Mouse (Mus musculus) granulocyte monocyte progenitor cell, adult 5-6 weeks (primary cell): ENCODE measurements around the gene 2610507B11Rik. TPM values are rescaled to one million over a fixed set of nuclear protein-coding genes. Genes with fewer than 3 reads are reported as not detected.
"Not testable (repeated sequence)": the region's sequence is repeated elsewhere in the genome, so short reads cannot be mapped to it uniquely, and the experiment has no call there.

Source experiments
- ATAC-seq: replicated peaks from 2 replicates; pipeline ENCODE4 v1.8.0; 2016; ENCODE audit warnings: mild to moderate bottlenecking, moderate TSS enrichment, inconsistent platforms; ENCODE audit not compliant: poor library complexity, severe bottlenecking
- total RNA-seq, 2 experiments: library from RNA; stranded (forward) in 1 of 2; stranded (reverse) in 1 of 2; fragments of 200-712, 200-1000 nt in 1 of 2; fragments of >200 nt in 1 of 2; fragmentation: Nextera tagmentation in 1 of 2; gene quantifications; 2 replicates each; pipeline ENCODE4 v1.2.3; 2014 to 2017

The 2610507B11Rik gene
- 67.9 and 73.6 TPM in 2 replicates for total RNA-seq (2014; fragmentation: Nextera tagmentation)
- total RNA-seq (2017): 70.6 and 76.0 TPM in 2 replicates

DNA sequence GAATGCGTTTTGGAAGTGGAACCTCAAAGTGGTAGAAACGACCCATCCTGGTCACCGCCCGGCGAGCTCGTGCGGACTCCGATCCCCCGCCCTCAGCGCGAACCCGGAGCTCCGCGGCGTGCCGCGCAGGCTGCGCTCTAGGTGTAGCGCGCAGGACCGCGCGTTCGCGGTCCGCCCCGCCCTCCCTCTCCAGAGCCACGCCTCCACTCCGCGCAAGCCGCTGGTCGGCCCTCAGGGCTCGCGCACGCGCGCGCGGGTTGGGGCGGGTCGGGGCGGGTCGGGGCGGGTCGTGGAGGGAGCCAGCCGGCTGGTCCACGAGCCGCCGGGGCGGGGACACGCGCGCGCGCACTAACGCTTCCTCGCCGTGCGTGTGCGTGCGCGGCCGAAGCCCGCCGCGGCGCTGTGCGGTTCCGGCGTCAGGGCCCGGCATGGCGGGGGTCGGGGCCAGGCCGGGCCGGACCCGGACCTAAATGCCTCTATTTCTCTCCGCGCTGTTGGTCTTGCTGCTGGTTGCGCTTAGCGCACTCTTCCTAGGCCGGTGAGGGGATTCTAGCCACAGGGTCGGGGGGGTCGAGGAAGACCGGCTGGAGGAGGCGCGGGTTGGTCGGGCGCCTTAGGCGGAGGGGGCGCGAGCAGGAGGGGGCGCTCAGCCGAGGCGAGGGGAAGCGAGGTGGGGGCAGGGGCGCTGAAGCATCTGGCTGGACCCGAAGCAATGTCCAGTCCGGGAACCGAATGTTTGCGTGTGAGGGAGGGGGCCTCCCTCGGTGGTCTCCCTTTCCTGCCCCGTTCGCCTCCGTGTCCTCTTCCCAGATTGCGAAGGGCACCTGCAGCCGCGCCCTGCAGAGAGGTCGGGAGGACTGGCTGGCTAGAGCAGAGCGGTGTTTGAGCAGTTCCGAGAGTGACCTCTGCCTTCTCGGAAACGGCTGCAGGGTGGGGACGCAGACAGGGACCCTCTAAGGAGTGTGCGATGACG lies at the start of gene 2610507B11Rik:
TSS of gene 2610507B11Rik (plus strand) at position 373 of the 973 bp plus-strand sequence.
- ATAC-seq: peak; percentile 90

DNA sequence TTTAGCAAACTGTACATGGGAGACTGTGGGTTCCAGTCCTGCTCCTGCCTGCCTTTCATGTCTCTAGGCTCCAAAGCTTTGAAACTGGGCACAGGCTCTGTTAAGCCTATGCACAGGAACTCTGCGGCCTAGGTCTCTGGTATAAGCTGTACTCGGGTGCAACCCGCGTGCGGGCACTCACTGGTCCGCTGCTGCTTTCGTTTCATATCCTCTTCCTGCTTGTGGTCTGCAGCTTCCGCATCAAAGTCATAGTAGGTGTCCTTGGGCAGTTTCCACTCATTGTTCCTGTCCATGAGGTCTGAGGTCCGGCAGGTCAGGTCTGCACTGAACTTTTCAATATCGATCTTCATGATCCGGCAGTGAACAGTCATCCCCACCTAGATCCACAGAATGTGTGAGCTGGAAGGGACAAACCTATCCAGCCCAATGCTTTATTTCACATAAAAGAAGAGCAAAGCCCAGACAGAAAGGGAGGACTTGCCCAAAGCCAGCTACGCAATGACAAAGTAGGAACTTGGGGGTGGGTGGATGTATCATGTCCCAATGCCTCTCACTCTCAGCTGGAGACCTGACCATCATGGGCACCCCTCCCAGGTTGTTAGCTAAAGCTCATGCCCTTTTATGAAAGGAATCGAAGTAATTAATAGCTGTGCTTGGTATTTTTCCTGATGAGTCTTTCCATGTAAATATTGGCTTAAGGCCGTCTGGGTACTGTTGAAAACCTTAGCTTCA lies 48.3 kb upstream of the 2610507B11Rik start:
- peak; percentile 97 for ATAC-seq

DNA sequence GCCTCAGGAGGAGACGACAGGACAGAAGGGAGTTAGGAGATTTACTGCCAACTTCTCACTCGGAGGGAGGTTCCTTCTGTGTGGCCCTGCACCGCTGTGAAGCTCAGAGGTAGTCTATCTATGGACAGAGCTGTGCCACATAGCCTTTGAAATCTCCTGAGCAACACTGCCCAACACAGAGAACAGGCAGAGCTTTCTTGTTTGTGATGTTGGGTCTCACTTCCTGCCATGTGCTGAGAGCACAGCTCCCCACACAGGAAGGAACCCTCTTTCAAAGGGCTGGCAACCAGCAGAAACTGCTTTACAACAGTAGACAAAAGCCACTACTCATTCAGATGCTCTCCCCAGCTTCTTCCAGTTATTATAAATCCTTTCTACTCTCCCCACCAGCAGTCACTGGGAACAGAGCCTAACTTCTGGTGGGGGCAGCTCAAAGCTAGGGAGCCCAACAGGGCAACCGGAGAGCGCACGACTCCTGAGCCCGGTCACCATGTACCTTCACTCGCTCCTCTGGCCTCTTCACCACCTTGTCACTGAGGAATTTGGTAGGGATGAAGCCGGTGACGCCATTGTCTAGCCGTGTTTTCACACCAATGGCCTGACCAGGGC lies 45.7 kb upstream of the 2610507B11Rik start:
- no peak for ATAC-seq

DNA sequence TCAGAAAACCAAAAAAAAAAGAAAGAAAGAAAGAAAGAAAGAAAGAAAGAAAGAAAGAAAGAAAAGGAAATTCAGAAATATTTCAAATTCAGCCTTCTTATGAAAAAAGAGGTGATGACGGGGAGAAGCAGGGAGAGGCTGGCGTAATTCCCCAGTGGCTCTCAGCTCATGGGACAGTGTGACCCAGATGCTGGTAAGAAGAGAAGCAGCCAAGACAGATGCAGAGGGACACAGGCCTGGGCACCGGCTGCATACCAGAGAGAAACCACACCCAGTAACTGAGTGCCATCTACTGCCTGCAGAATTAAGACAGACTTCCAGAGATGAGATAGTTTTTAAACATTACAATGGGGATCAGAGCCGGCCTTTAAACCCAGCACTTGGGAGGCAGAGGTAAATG lies 38.0 kb upstream of the 2610507B11Rik start:
- ATAC-seq: no peak

DNA sequence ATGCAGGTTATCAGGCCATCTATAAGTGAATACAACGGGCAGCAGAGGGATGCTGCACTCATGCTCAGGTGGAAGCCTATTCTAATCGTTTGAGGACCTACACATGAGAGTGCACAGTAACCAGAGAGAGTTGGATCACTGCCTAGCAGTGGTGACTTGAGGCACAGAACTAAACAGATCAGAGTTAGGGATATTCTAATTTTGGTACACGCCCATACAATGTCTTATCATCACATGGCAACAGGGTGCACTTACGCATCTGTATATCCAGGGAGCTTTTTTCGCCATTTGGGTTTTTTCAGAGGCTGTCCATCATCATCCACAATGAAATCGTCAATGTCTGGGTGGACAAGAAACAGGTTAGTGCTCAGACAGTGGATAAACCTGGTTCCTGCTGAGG lies 30.0 kb upstream of the 2610507B11Rik start:
- ATAC-seq: no peak

DNA sequence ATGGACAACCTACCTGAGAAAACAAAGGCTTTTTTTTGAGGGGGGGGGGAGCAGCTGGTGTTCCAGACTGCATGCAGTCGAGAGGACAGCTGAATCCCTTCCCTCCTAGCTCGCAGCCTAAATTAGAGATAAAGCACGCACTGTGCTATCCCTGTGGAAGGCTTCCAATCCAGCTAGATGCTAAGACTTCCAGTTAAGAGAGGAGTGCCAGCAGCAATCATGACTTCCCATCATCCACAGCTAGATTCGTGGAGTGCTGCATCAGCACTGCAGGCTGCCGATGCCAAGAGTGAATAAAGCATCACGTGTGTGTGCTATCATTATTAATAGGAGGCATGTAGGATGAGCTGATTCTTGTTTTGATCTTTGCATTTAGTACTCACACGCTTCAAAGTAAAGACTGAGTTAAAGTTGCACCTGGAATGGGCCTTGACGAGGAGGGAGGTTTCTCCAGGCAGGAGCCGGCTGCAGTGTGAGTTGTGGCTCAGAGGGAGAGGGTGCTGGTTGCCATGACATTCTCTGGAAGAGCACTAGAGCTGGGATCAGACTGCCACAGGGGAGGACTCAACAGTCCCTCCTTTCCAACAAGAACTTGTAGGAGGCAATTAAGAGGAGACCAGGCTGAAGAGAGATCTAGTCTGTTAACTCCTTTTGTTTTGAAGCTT lies 21.2 kb upstream of the 2610507B11Rik start:
- ATAC-seq: no peak

DNA sequence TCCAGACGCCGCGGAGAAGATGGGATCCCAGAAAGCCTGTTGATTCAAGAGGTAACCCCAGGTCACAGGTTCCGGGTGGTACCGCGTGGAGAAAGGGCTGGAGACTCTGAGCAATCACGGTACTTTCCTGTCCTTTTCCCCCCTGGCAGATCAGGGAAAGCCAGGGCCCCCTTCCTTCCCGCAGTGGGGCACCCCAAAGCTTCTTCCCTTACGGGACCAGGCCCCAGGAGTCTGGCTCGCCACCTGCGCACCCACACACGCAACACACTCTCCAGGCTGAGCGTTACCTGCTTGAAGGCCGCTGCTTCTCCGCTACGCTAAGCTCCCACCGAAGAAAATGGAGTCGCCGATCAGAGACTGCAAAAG lies 16.3 kb upstream of the 2610507B11Rik start:
- ATAC-seq: no peak

DNA sequence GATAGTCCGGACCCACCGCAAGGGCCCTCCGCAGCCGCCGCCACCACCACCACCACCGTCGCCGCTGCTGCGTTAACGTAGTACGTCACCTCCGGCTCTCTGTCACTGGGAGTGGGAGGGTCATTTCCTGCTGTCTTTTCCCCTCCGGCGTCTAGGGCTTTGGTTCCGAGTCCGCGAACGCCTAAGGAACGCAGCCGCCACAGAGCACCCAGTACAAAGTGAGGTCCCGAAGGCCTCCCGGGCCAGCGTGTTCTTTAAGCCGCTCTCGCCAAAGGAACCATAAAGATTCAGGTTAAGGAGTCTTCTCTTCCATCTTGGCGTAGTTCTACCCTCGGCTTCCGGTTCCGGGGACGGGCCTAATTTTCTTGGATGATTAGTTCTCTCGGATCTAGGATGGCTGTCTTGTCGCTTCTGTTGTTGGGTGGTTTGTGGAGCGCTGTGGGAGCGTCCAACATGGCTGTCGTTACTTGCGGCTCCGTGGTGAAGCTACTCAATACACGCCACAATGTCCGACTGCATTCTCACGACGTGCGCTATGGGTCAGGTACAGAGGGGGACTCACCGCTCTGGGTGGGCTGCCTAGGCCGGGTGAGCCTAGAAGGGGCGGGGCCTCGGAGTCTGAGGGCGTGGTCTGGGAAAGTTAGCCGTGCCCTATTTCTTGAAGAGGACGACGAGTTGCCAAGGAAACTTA lies 15.8 kb upstream of the 2610507B11Rik start, which contains the start of the genes Sdf2 and Supt6:
TSS of gene Sdf2 (plus strand) at position 120 of the 691 bp plus-strand sequence.
TSS of gene Supt6 (minus strand) at position 361 of the 691 bp plus-strand sequence.
- ATAC-seq: peak; percentile 89

DNA sequence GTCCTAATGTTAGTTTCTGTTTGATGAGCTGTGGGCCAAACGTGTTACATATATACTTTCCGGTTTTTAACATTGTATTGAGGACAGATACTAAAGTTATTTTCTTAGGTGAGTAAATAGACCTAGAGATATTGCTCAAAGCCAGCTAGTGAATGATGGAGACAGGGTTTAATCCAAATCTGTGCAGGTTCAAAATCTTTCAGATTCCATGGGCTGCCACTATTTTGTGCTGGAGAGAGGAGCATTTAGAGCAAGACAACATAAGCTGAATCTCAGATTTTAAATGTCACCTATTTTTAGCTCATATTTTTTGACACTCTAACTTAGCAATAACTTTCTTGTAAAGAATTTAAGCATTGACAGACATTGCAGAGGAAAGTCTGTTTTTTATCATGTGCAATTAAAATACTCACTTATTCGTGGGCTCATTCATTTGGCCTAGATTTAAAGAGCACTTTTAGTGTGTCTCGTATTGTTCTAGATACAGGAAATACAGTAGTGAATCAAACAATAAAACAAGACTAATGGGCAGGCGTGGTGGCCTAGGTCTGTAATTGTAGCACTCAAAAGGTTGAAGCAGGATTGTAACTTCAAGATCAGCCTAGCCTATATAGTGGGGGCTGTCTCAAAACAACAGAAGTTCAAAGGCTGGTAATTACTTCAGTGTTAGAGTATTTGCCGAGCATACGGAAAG lies 15.1 kb upstream of the 2610507B11Rik start:
- ATAC-seq: no peak

DNA sequence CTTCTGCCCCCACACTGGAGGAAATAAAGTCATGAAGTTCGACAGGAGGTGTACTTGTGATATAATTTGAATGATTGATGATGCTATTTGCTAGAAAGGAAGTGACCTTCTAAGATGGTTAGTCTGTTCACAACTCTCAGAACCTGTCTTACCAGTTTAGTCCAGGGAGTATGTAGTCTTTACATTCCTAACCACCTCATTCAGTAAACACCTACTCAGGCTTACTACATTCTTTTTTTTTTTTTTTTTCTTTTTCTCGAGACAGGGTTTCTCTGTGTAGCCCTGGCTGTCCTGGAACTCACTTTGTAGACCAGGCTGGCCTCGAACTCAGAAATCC lies 14.6 kb upstream of the 2610507B11Rik start:
- ATAC-seq: no peak

DNA sequence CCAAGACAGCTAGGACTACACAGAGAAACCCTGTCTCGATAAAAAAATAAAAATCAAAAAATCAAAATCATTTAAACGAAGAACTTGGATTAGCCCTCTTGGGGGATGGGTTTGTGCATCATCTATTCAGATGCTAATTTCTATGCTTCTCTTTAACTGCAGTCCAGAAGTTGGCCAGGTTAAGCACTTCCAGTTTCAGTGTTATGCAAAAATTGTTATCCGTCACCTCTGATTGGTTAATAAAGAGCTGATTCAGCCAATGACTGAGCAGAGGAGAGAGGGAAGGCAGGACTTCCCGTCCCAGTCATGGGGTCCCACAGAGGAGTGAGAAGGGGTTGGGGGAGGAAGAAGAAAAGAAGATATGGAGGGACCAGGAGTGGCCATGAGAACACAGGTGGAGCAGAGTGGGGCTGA lies 13.8 kb upstream of the 2610507B11Rik start:
- peak; percentile 48 for ATAC-seq

DNA sequence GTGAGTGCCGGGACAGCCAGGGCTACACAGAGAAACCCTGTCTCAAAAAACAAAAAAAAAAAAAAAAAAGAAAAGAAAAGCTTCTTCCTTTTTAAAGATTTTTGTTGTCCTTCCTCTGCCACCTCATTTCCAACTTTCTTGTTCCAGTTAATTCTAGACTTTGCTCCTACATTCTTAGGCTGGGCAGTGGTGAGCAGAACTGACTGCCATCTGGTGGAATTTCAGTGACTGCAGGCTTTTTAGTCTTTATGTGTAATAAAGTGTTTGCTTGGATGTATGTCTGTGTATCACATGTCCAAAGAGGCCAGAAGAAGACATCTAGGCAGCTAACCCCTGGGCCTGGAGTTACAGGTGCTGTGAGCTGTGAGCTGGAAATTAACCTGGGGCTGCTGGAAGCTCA lies 4.9 kb upstream of the 2610507B11Rik start:
- ATAC-seq: no peak

DNA sequence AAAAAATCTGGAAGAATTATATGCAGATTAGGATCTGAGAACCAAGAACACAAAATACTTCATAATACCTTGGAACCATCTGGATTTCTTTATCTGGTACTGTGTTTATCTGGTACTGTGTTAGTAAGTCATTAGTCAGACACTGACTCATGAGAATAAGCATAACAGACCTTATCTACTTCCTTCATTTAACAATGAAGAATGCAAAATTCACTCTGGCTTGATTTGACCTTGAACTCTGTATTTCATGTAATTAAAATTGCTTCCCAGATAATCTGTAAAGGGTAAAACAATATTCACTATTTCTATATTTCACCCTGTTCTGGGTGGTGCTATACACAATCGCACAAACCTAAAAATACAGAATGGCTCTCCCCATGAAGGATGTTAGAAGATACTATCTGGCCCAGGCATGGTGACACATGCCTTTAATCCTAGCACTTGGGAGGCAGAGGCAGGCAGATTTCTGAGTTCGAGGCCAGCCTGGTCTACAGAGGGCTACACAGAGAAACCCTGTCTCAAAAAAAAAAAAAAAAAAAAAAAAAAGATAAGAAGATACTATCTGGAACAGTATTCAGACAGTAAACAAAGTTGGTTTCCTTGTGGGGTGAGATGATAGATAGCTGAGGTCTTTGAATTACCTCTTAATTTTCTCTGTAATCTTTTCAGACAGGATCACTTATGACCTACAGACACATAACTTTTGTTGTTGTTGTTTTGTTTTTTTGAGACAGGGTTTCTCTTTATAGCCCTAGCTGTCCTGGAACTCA lies 878 bp upstream of the 2610507B11Rik start:
- no peak for ATAC-seq

DNA sequence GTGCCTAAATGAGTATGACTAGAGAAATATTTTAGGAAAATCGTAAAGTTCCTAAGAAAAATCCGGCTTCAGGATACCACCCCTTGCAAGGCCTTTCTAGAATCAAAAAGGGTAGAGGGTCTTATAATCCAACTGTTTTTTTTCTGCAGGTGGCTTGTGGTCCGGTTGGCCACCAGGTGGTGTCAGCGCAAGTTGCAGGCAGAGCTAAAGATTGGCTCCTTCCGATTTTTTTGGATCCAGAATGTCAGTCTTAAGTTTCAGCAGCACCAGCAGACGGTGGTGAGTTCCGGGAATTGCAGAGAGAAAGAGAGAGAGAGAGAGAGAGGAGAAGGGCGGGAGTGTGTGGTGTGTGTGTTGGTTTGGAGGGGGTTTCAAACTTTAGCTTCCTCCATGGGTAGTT lies 998 bp downstream of the 2610507B11Rik start:
- peak; percentile 61 for ATAC-seq

DNA sequence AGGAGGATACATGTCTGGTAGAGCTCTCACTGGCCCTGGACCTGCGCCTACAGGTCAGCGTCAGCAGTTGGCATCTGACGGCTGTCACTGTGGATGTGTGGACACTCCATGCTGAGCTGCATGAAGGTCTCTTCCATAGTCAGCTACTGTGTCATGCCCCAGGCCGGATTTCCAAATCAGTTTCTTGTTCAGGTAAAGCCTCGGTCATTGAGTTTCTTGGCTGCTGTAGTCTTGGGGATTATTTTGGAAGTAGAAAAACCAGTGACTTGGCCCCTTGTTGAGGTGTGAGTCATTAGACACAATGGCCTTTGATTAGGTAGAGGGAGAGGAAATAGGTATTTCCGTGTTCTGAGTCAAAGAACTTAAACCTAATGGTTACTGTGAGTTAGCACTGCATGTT lies 4.0 kb downstream of the 2610507B11Rik start:
- no peak for ATAC-seq

DNA sequence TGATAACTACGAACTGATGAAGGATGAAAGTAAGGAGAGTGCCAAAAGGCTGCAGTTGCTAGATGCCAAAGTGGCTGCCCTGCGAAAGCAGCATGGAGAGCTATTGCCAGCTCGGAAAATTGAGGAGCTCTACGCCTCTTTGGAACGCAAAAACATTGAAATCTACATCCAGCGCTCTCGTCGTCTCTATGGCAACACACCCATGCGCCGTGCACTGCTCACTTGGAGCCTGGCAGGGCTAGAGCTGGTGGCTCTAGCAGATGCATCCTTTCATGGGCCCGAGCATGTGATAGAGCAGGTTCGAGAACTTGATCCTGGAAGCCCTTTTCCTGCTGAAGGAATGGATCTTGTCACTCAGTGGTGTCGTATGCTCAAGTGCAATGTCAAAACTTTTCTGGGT lies 10.4 kb downstream of the 2610507B11Rik start:
- no peak for ATAC-seq

DNA sequence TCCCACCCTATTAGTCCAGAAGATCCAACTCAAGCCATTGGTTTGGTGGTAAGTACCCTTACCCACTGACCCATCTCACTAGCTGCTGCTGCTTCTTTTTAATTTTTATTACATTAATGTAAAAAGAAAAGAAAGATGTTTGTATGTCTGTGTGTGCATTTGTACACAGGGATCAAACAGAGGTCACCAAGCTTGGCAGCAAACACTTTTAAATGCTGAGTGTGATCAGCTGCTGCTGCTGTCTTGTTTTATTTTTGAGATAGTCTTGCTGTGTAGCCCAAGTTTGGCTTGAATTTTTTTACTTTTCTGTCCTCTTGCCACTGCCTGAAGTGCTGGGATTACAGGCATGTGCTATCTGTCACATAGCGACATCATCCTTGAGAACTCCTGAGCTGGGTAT lies 14.0 kb downstream of the 2610507B11Rik start:
- no peak for ATAC-seq

DNA sequence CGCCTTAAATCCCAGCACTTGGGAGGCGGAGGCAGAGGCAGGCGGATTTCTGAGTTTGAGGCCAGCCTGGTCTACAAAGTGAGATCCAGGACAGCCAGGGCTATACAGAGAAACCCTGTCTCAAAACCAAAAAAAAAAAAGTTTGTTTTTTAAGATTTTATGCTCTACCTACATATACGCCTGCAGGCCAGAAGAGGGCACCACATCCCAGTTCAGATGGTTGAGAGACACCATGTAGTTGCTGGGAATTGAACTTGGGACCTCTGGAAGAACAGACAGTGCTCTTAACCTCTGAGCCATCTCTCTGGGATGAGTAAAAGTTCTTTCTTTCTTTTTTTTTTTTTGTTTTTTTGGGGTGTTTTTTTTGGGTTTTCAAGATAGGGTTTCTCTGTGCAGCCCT lies 14.6 kb downstream of the 2610507B11Rik start:
- ATAC-seq: not testable (repeated sequence)
